28 mouse cellular contexts compared by ENCODE assay signal in the genomic region with DNA sequence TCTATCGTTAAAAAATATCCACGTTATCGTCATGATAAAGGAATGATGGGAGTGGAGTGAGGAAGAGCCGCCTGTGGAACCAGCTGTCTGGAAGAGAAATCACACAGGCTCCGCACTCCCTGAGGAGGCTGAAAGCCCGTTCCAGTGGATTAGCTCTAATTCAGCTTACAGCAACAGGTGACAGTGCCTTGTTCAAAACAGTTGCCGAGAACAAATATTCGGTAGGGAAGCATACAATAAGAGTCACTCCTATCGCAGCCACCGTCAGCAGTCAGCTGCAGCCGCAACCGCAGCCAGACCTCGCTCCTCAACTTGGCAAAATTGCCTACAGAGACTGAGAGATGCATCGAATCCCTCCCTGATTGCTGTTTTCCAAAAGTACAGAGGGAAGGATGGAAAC.
DNase-seq lines count a peak whose midpoint lies in the region; ATAC-seq and TF ChIP-seq lines count a peak whose summit lies in the region.
"Had no signal": no experiment of that assay in that cellular context is flagged by ENCODE, and none has a peak within 500 bp of the region (broad histone marks: within the 10 kb centered on the region; RNA-seq: fewer than 3 reads in every experiment).

No protein-coding gene starts in this region.

- no peaks in the 10 kb centered on the region for H3K9me3 ChIP-seq in midbrain, embryonic 14.5 days (ENCODE audit: control insufficient read depth, low read length)
- no peaks in the 10 kb centered on the region for H3K9me3 ChIP-seq in midbrain, embryonic 13.5 days
- no peaks in the 10 kb centered on the region for H3K9me3 ChIP-seq in limb, embryonic 14.5 days (ENCODE audit: control insufficient read depth, low read length)
- H3K9me3 ChIP-seq: embryonic facial prominence, embryonic 12.5 days; forebrain, embryonic 12.5 days; hindbrain, embryonic 12.5 days; kidney, embryonic 15.5 days; lung, embryonic 15.5 days; neural tube, embryonic 15.5 days had no signal

- DNase-seq in gastrocnemius, postnatal 25 days = peak; percentile 7
- DNase-seq in gastrocnemius, postnatal 14 days = no peak
- peak; percentile 63 for DNase-seq in midbrain, embryonic 14.5 days
- peak; percentile 64 for DNase-seq in limb, embryonic 14.5 days (ENCODE audit: low spot score)
- no peak for DNase-seq in kidney, postnatal 36 days
- DNase-seq in kidney, adult 9 months = no peak
- DNase-seq: adrenal gland, postnatal 14 days; cerebellum, adult 18-20 months; forebrain, postnatal 0 days; gastrocnemius, postnatal 36 days; heart, adult 18-20 months; heart, postnatal 36 days; kidney, adult 11 months; kidney, postnatal 25 days; retina, postnatal 1 day; right cerebral cortex, postnatal 14 days had no signal

- H3K27ac ChIP-seq in midbrain, embryonic 14.5 days (replicated peaks; ENCODE audit: low read depth, low read length) = no peak overlapping the region
- no peak overlapping the region for H3K27ac ChIP-seq in midbrain, embryonic 13.5 days
- H3K27ac ChIP-seq in limb, embryonic 14.5 days (replicated peaks; ENCODE audit: low read depth, low read length) = no peak overlapping the region
- H3K27ac ChIP-seq: embryonic facial prominence, embryonic 12.5 days; forebrain, embryonic 12.5 days; hindbrain, embryonic 12.5 days; kidney, embryonic 15.5 days; layer of hippocampus, adult 2 months; lung, embryonic 15.5 days; neural tube, embryonic 15.5 days had no signal

- no peak for TF ChIP-seq POLR2A in limb, embryonic 14.5 days (IDR thresholded peaks at IDR 0.05; ENCODE audit: borderline replicate concordance, extremely low read depth, insufficient read depth, insufficient read length)

- no peaks in the 10 kb centered on the region for H3K36me3 ChIP-seq in midbrain, embryonic 14.5 days (ENCODE audit: control insufficient read depth, insufficient read depth, low read length)
- no peaks in the 10 kb centered on the region for H3K36me3 ChIP-seq in midbrain, embryonic 13.5 days
- H3K36me3 ChIP-seq in limb, embryonic 14.5 days (ENCODE audit: control insufficient read depth, insufficient read depth, low read length) = no peaks in the 10 kb centered on the region
- H3K36me3 ChIP-seq: embryonic facial prominence, embryonic 12.5 days; forebrain, embryonic 12.5 days; hindbrain, embryonic 12.5 days; kidney, embryonic 15.5 days; lung, embryonic 15.5 days; neural tube, embryonic 15.5 days had no signal

- no peak overlapping the region for H3K4me3 ChIP-seq in midbrain, embryonic 14.5 days (replicated peaks; ENCODE audit: low read depth, low read length)
- no peak overlapping the region for H3K4me3 ChIP-seq in midbrain, embryonic 13.5 days (replicated peaks)
- H3K4me3 ChIP-seq in limb, embryonic 14.5 days (replicated peaks; ENCODE audit: low read length) = no peak overlapping the region
- H3K4me3 ChIP-seq: embryonic facial prominence, embryonic 12.5 days; erythroblast, embryonic 14.5 days; forebrain, embryonic 12.5 days; hindbrain, embryonic 12.5 days; kidney, embryonic 15.5 days; layer of hippocampus, adult 2 months; lung, embryonic 15.5 days; neural tube, embryonic 15.5 days had no signal

- intact Hi-C loops in gastrocnemius, postnatal 14 days (cut with DNase I; ENCODE audit: low total_unique reads) = no loop called here

- no peaks in the 10 kb centered on the region for H3K27me3 ChIP-seq in midbrain, embryonic 14.5 days (ENCODE audit: control insufficient read depth, insufficient read depth, low read length)
- H3K27me3 ChIP-seq in midbrain, embryonic 13.5 days = no peaks in the 10 kb centered on the region
- H3K27me3 ChIP-seq in limb, embryonic 14.5 days (ENCODE audit: control insufficient read depth, insufficient read depth, low read length) = no peaks in the 10 kb centered on the region
- H3K27me3 ChIP-seq: embryonic facial prominence, embryonic 12.5 days; forebrain, embryonic 12.5 days; hindbrain, embryonic 12.5 days; kidney, embryonic 15.5 days; lung, embryonic 15.5 days; neural tube, embryonic 15.5 days had no signal

- no peak overlapping the region for H3K4me2 ChIP-seq in midbrain, embryonic 14.5 days (ENCODE audit: low read length)
- H3K4me2 ChIP-seq in midbrain, embryonic 13.5 days (replicated peaks) = no peak overlapping the region
- H3K4me2 ChIP-seq in limb, embryonic 14.5 days (replicated peaks; ENCODE audit: low read depth, low read length, severe bottlenecking) = no peak overlapping the region
- H3K4me2 ChIP-seq: embryonic facial prominence, embryonic 12.5 days; forebrain, embryonic 12.5 days; heart, embryonic 11.5 days; hindbrain, embryonic 12.5 days; kidney, embryonic 15.5 days; liver, embryonic 11.5 days; lung, embryonic 15.5 days; neural tube, embryonic 15.5 days had no signal

- H3K9ac ChIP-seq in midbrain, embryonic 14.5 days (replicated peaks; ENCODE audit: low read length) = no peak overlapping the region
- no peak overlapping the region for H3K9ac ChIP-seq in midbrain, embryonic 13.5 days (replicated peaks)
- no peak overlapping the region for H3K9ac ChIP-seq in limb, embryonic 14.5 days (ENCODE audit: low read depth, low read length, severe bottlenecking)
- H3K9ac ChIP-seq: embryonic facial prominence, embryonic 12.5 days; forebrain, embryonic 12.5 days; forebrain, postnatal 0 days; hindbrain, embryonic 12.5 days; kidney, embryonic 15.5 days; lung, embryonic 15.5 days; neural tube, embryonic 15.5 days had no signal

- 31% methylated on average over 14 of the region's 14 CpGs for WGBS in midbrain, embryonic 14.5 days
- WGBS in midbrain, embryonic 13.5 days = 48% methylated on average over 14 of the region's 14 CpGs
- 85% methylated on average over 14 of the region's 14 CpGs for WGBS in limb, embryonic 14.5 days

- H3K4me1 ChIP-seq in midbrain, embryonic 14.5 days (ENCODE audit: control insufficient read depth, insufficient read depth, low read length) = no peaks in the 10 kb centered on the region
- H3K4me1 ChIP-seq in midbrain, embryonic 13.5 days (replicated peaks) = 0 out of 2 replicates have a peak, but pooled peaks cover 5% of the 10 kb centered on the region
- H3K4me1 ChIP-seq in limb, embryonic 14.5 days (ENCODE audit: control insufficient read depth, insufficient read depth, low read length) = no peaks in the 10 kb centered on the region
- H3K4me1 ChIP-seq: embryonic facial prominence, embryonic 12.5 days; forebrain, embryonic 12.5 days; hindbrain, embryonic 12.5 days; kidney, embryonic 15.5 days; lung, embryonic 15.5 days; neural tube, embryonic 15.5 days had no signal

- ATAC-seq in midbrain, embryonic 14.5 days (ENCODE audit: low FRiP score, low TSS enrichment) = no peak
- ATAC-seq in midbrain, embryonic 13.5 days = no peak
- peak; percentile 85 for ATAC-seq in limb, embryonic 14.5 days (ENCODE audit: low FRiP score, low read depth)
- ATAC-seq: CD4-positive, CD25-positive, alpha-beta regulatory T cell, adult 4 months; forebrain, postnatal 0 days had no signal

Comparison
In these comparisons a context has a peak if more than half of its experiments do, and no peak if none do; other contexts are left out.
1. DNase-seq: peak in gastrocnemius, postnatal 25 days (single experiment), midbrain, embryonic 14.5 days (single experiment) and limb, embryonic 14.5 days (single experiment); none in gastrocnemius, postnatal 14 days (single experiment), kidney, postnatal 36 days (0 of 2) and kidney, adult 9 months (single experiment).